Mouse (Mus musculus): ENCODE data around the gene Bex1. TPM values are rescaled to one million over a fixed set of nuclear protein-coding genes. Genes with fewer than 3 reads are reported as not detected.
A peak's percentile ranks its signal among the peaks of the same experiment; 100 is the strongest.

Bex1 gene
- polyA plus RNA-seq, 1 experiment from 2014 or later, result 153 TPM

GRCm38 (mm10) chrX:136170625-136171024 is 44.7 kb downstream of the Bex1 start:
- ATAC-seq, result peak; percentile 83
- H3K9me3 ChIP-seq (replicated peaks), result no peaks in the 10 kb centered on the region
- peak overlapping the region; percentile 77 for H3K9ac ChIP-seq
- H3K4me2 ChIP-seq, result peak overlapping the region; percentile 71
- H3K4me3 ChIP-seq, result peak overlapping the region; percentile 69
- no peaks in the 10 kb centered on the region for H3K27me3 ChIP-seq (replicated peaks)
- H3K27ac ChIP-seq, result peak overlapping the region; percentile 85
- WGBS (ENCODE audit: insufficient replicate concordance), result 32% methylated on average over 10 of the region's 10 CpGs
- H3K4me1 ChIP-seq, result 0 out of 2 replicates have a peak, but pooled peaks cover 3% of the 10 kb centered on the region
- peaks cover 7% of the 10 kb centered on the region for H3K36me3 ChIP-seq

Small RNAs within 50 kb of the gene (microRNA-seq; reads per million reads assigned to microRNA genes)
- gene Mir6383, result not detected

Other genes starting within 250 kb of the Bex1 start
- 35.6 and 38.7 TPM in 2 replicates for gene Arxes2, start 221.7 kb downstream of the Bex1 start, polyA plus RNA-seq (2016; fragmentation: Nextera tagmentation; extraction: Ambion mirVana)
- gene Arxes1, start 182.1 kb downstream of the Bex1 start, polyA plus RNA-seq (2016; fragmentation: Nextera tagmentation; extraction: Ambion mirVana), result 18.0 and 21.2 TPM in 2 replicates
- 191 and 194 TPM in 2 replicates for gene Bex2, start 147.3 kb downstream of the Bex1 start, polyA plus RNA-seq (2016; fragmentation: Nextera tagmentation; extraction: Ambion mirVana)
- gene Nxf3, start 130.3 kb downstream of the Bex1 start, polyA plus RNA-seq (2016; fragmentation: Nextera tagmentation; extraction: Ambion mirVana), result 0.17 and 0.20 TPM in 2 replicates
- 201 and 211 TPM in 2 replicates for gene Bex4, start 76.5 kb downstream of the Bex1 start, polyA plus RNA-seq (2016; fragmentation: Nextera tagmentation; extraction: Ambion mirVana)
- 182 and 192 TPM in 2 replicates for gene Tceal8, start 43.2 kb downstream of the Bex1 start, polyA plus RNA-seq (2016; fragmentation: Nextera tagmentation; extraction: Ambion mirVana)
- gene Tceal5, start 11.6 kb downstream of the Bex1 start, polyA plus RNA-seq (2016; fragmentation: Nextera tagmentation; extraction: Ambion mirVana), result 5.2 and 5.8 TPM in 2 replicates
- 0.98 and 1.4 TPM in 2 replicates for gene Tceal7, start 734 bp downstream of the Bex1 start, polyA plus RNA-seq (2016; fragmentation: Nextera tagmentation; extraction: Ambion mirVana)
- gene Tceal9, start 29.6 kb upstream of the Bex1 start, polyA plus RNA-seq (2016; fragmentation: Nextera tagmentation; extraction: Ambion mirVana), result 223 and 224 TPM in 2 replicates
- 273 and 279 TPM in 2 replicates for gene Bex3, start 54.7 kb upstream of the Bex1 start, polyA plus RNA-seq (2016; fragmentation: Nextera tagmentation; extraction: Ambion mirVana)

All from liver, embryonic 12.5 days (tissue).